Mouse (Mus musculus) C2C12 (cell line): ENCODE data around the gene Syna. TPM values are rescaled to one million over a fixed set of nuclear protein-coding genes. Genes with fewer than 3 reads are reported as not detected.

Experiments
- H3K27me3 ChIP-seq: one replicate; pipeline ENCODE4 v1.6.1; 2011; ENCODE audit not compliant: control insufficient read depth, insufficient read depth, insufficient read length
- H3K36me3 ChIP-seq: one replicate; pipeline ENCODE4 v1.6.1; 2011; ENCODE audit not compliant: control insufficient read depth, insufficient read depth
- H3K4me3 ChIP-seq: one replicate; pipeline ENCODE4 v1.5.1; 2011; ENCODE audit warnings: mild to moderate bottlenecking, control low read depth; ENCODE audit not compliant: poor library complexity, insufficient read depth, severe bottlenecking
- H3K79me2 ChIP-seq: one replicate; pipeline ENCODE4 v1.6.1; 2011; ENCODE audit not compliant: control insufficient read depth, insufficient read depth
- H3K79me3 ChIP-seq: one replicate; pipeline ENCODE4 v1.6.1; 2011; ENCODE audit warnings: low read depth, control low read depth
- H3ac ChIP-seq: one replicate; pipeline ENCODE3; 2011; ENCODE audit warnings: low read depth; ENCODE audit not compliant: control insufficient read depth, insufficient read length
- CEBPB ChIP-seq: IDR thresholded peaks from one replicate; pipeline ENCODE4 v1.6.1; 2011; ENCODE audit warnings: low read depth, mild to moderate bottlenecking, control low read depth, moderate library complexity
- CTCF ChIP-seq: IDR thresholded peaks from one replicate; pipeline ENCODE4 v1.5.1; 2011; ENCODE audit not compliant: control insufficient read depth, insufficient read depth, insufficient read length
- FOSL1 ChIP-seq: IDR thresholded peaks from one replicate; pipeline ENCODE4 v1.8.0; 2011; ENCODE audit warnings: mild to moderate bottlenecking, low read length; ENCODE audit not compliant: poor library complexity, insufficient read depth, severe bottlenecking
- MAX ChIP-seq: IDR thresholded peaks from one replicate; pipeline ENCODE4 v1.6.1; 2011; ENCODE audit warnings: mild to moderate bottlenecking, control low read depth
- MYOD1 ChIP-seq: IDR thresholded peaks from one replicate; pipeline ENCODE4 v1.6.1; 2011; ENCODE audit warnings: low read depth; ENCODE audit not compliant: control insufficient read depth, insufficient read length
- MYOG ChIP-seq: IDR thresholded peaks from one replicate; pipeline ENCODE4 v1.6.1; 2011; ENCODE audit not compliant: control insufficient read depth, insufficient read length; ENCODE audit errors: extremely low read depth
- USF1 ChIP-seq: IDR thresholded peaks from one replicate; pipeline ENCODE4 v1.6.1; 2011; ENCODE audit warnings: low read depth, mild to moderate bottlenecking, control low read depth, moderate library complexity
- polyA plus RNA-seq: library from polyadenylated mRNA; unstranded; fragments of >200 nt; fragmentation: generic; extraction: Trizol; gene quantifications from one replicate; pipeline ENCODE4 v1.2.1, GENCODE M21; 2012; ENCODE audit warnings: missing spikeins

Syna gene
- polyA plus RNA-seq, 1 experiment, result 0.11 TPM

GRCm38 (mm10) chr5:134551233-134552109, 8.5 kb downstream of the Syna start:
- no peak for TF ChIP-seq MAX
- no peak for TF ChIP-seq USF1
- no peak for TF ChIP-seq MYOG
- TF ChIP-seq CTCF, result no peak
- TF ChIP-seq FOSL1, result no peak
- TF ChIP-seq CEBPB, result no peak
- TF ChIP-seq MYOD1, result no peak
- Histone ChIP-seq H3ac (peak overlapping the region; percentile 85), H3K4me3 (peak overlapping the region; percentile 66), H3K36me3 (no peaks in the 10 kb centered on the region), H3K79me2 (peaks cover 52% of the 10 kb centered on the region), H3K27me3 (no peaks in the 10 kb centered on the region), H3K79me3 (peaks cover 20% of the 10 kb centered on the region)

DNA sequence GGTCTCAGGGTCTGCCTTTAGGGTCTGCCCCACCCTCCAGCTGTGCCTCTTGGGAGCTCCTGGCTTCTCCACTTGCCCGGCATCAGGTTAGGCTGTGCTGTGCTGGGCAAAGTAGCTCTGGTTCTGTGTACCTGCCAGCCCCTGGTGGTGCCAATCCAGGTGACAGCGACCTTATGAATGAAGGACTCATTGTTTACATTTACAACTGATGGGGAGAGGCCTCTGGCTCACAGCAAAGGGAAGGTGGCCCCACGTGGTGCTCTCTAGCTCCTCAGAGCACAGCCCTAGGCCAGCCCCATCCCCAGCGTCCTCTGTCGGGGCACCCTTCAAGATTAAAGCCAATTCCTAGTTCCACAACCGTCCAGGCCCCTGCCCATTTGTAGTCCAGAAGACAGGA, 9.1 kb downstream of the Syna start:
- peak overlapping the region; percentile 66 for H3K4me3 ChIP-seq
- no peak for TF ChIP-seq MAX
- TF ChIP-seq USF1, result no peak
- TF ChIP-seq CTCF, result no peak
- TF ChIP-seq FOSL1, result no peak
- no peak for TF ChIP-seq CEBPB
- no peak for TF ChIP-seq MYOG
- no peak for TF ChIP-seq MYOD1
- peaks cover 58% of the 10 kb centered on the region for H3K79me2 ChIP-seq
- H3K36me3 ChIP-seq, result no peaks in the 10 kb centered on the region
- no peaks in the 10 kb centered on the region for H3K27me3 ChIP-seq
- peak overlapping the region; percentile 85 for H3ac ChIP-seq
- H3K79me3 ChIP-seq, result peaks cover 25% of the 10 kb centered on the region

GRCm38 (mm10) chr5:134549640-134550168, 10.3 kb downstream of the Syna start:
- H3K79me2 ChIP-seq, result peaks cover 68% of the 10 kb centered on the region
- no peaks in the 10 kb centered on the region for H3K36me3 ChIP-seq
- no peaks in the 10 kb centered on the region for H3K27me3 ChIP-seq
- no peak overlapping the region for H3K4me3 ChIP-seq
- peaks cover 28% of the 10 kb centered on the region for H3K79me3 ChIP-seq
- no peak overlapping the region for H3ac ChIP-seq
- TF ChIP-seq CEBPB (no peak), MYOG (no peak), CTCF (no peak), FOSL1 (no peak), USF1 (no peak), MYOD1 (no peak), MAX (no peak)

- Histone ChIP-seq H3K79me3 (peaks cover 29% of the 10 kb centered on the region), H3K4me3 (no peak overlapping the region), H3K36me3 (no peaks in the 10 kb centered on the region), H3K27me3 (no peaks in the 10 kb centered on the region), H3K79me2 (peaks cover 79% of the 10 kb centered on the region), H3ac (no peak overlapping the region)
- TF ChIP-seq CEBPB (no peak), MYOD1 (no peak)
These were observed 11.7 kb downstream of the Syna start for GRCm38 (mm10) chr5:134548306-134548705.

DNA sequence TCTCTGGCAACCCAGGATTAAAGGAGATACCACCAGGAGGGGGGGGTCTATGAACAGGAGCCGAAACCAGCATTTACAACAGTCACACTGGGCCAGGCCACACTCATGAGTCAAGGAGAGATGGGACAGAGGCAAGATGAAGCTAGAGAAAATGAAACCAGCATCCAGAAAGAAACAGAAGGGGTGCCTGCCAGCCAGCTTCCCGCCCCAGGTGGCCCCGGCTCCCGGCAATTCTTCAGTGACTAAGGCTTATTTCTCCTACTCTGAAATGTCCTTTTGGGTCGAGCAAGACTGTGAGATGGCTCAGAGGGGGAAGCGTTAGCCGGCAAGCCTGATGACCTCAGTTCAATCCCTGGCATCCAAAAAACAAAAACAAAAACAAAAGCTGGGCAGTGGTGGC, 13.2 kb downstream of the Syna start:
- no peaks in the 10 kb centered on the region for H3K27me3 ChIP-seq
- TF ChIP-seq MYOG (no peak), MAX (no peak), FOSL1 (no peak), USF1 (no peak), CEBPB (no peak), CTCF (no peak), MYOD1 (no peak)

DNA sequence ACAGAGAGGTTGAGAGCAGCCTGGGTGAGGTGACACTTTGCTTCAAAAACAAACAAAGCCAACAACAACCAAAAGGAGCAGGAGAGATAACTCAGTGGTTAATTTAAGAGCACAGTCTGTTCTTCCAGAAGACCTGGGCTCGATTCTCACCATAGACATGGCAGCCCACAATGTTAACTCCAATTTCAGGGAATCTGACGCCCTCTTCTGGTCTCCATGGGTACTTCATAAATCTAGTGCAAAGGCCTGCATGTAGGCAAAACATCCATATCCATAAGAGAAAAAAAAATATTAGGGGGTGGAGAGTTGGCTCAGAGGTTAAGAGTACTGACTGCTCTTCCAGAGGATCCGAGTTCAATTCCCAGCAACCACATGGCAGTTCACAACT, 14.7 kb downstream of the Syna start:
- no peak overlapping the region for H3K4me3 ChIP-seq
- H3K79me3 ChIP-seq, result peaks cover 27% of the 10 kb centered on the region
- H3ac ChIP-seq, result no peak overlapping the region
- TF ChIP-seq CTCF (no peak), USF1 (no peak), CEBPB (no peak), MYOG (no peak), MYOD1 (no peak), MAX (no peak), FOSL1 (no peak)
- no peaks in the 10 kb centered on the region for H3K27me3 ChIP-seq
- H3K36me3 ChIP-seq, result no peaks in the 10 kb centered on the region
- peaks cover 95% of the 10 kb centered on the region for H3K79me2 ChIP-seq

More for the DNA sequence above, 13.2 kb downstream of the Syna start:
- Histone ChIP-seq H3K79me3 (peaks cover 30% of the 10 kb centered on the region), H3K36me3 (no peaks in the 10 kb centered on the region), H3K4me3 (no peak overlapping the region), H3K79me2 (peaks cover 94% of the 10 kb centered on the region), H3ac (no peak overlapping the region)
